Mouse (Mus musculus) lung, adult 2 months (tissue): ENCODE data around the gene Rnasel. TPM values are rescaled to one million over a fixed set of nuclear protein-coding genes. Genes with fewer than 3 reads are reported as not detected.
"Not testable (repeated sequence)": the region's sequence is repeated elsewhere in the genome, so short reads cannot be mapped to it uniquely, and the experiment has no call there.

Source experiments
- DNase-seq: peaks from one replicate; pipeline ENCODE4 v3.0.0; 2022
- H3K4me1 ChIP-seq: fragments of 200-500 bp; 2 replicates; pipeline ENCODE4 v1.6.1; 2011; ENCODE audit warnings: low read length; ENCODE audit not compliant: control insufficient read depth, insufficient read depth
- H3K4me3 ChIP-seq: fragments of 200-500 bp; replicated peaks from 2 replicates; pipeline ENCODE3; 2011; ENCODE audit warnings: low read depth, mild to moderate bottlenecking, control low read depth, low read length; ENCODE audit errors: extremely low read depth
- CTCF ChIP-seq: fragments of 200-500 bp; IDR thresholded peaks from 2 replicates; pipeline ENCODE4 v1.5.1; 2011; ENCODE audit warnings: mild to moderate bottlenecking, low read length, control low read depth; ENCODE audit not compliant: insufficient read depth
- POLR2A ChIP-seq: fragments of 200-500 bp; IDR thresholded peaks from 2 replicates; pipeline ENCODE4 v1.6.1; 2011; ENCODE audit warnings: low read depth, mild to moderate bottlenecking, control low read depth, low read length, borderline replicate concordance; ENCODE audit errors: extremely low read depth
- WGBS: fragments of 180-500 bp; shearing (Covaris S2); methylation state at CpG from one replicate; pipeline ENCODE4 v1.1.7; 2018; 5-methylcytosine and 5-hydroxymethylcytosine counted together
- polyA plus RNA-seq: library from polyadenylated mRNA; depleted of rRNA; stranded (reverse); fragments of >200 nt; gene quantifications from 2 replicates; pipeline ENCODE4 v1.2.3, GENCODE M21; 2012

Gene Rnasel
- polyA plus RNA-seq, 1 experiment = 10.1 TPM

GRCm38 (mm10) chr1:153764136-153764535 is 14.9 kb downstream of the Rnasel start:
- no peak for DNase-seq
- no peak overlapping the region for H3K4me3 ChIP-seq
- H3K4me1 ChIP-seq = no peaks in the 10 kb centered on the region
- WGBS = 86% methylated on average over 11 of the region's 11 CpGs
- TF ChIP-seq POLR2A = no peak
- TF ChIP-seq CTCF = no peak

DNA sequence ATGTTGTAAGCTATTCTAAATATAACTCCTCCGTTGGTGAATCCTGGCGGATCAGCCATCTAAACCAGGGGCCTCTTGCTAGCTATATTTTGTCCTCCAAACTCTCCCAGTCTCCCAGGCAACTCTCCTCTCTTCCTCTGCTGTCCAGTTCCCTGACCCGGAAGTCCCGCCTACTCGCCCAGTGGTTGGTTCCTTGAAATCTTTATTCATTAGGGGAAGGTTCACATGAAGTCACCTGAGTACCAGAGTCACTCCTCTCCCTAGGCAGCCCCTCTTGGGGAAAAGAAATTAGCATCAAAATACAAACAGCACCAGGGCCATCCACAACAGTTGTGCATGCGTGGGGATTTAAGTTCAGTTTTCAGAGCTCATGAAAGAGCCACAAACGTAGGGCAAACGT is 17.1 kb downstream of the Rnasel start:
- no peak for DNase-seq
- Histone ChIP-seq H3K4me3 (no peak overlapping the region), H3K4me1 (no peaks in the 10 kb centered on the region)
- no peak for TF ChIP-seq CTCF
- no peak for TF ChIP-seq POLR2A
- WGBS = 51% methylated on average over 8 of the region's 8 CpGs

- WGBS = 71% methylated on average over 1 of the region's 1 CpGs
- TF ChIP-seq CTCF (no peak), POLR2A (no peak)
- DNase-seq = no peak
These were observed 18.1 kb downstream of the Rnasel start for GRCm38 (mm10) chr1:153767281-153767680.

GRCm38 (mm10) chr1:153768465-153768864 is 19.2 kb downstream of the Rnasel start:
- Histone ChIP-seq H3K4me1 (no peaks in the 10 kb centered on the region), H3K4me3 (no peak overlapping the region)
- 50% methylated on average over 5 of the region's 5 CpGs for WGBS
- DNase-seq = no peak
- TF ChIP-seq CTCF = no peak
- TF ChIP-seq POLR2A = no peak

More at GRCm38 (mm10) chr1:153767281-153767680, 18.1 kb downstream of the Rnasel start:
- no peaks in the 10 kb centered on the region for H3K4me1 ChIP-seq
- H3K4me3 ChIP-seq = no peak overlapping the region

DNA sequence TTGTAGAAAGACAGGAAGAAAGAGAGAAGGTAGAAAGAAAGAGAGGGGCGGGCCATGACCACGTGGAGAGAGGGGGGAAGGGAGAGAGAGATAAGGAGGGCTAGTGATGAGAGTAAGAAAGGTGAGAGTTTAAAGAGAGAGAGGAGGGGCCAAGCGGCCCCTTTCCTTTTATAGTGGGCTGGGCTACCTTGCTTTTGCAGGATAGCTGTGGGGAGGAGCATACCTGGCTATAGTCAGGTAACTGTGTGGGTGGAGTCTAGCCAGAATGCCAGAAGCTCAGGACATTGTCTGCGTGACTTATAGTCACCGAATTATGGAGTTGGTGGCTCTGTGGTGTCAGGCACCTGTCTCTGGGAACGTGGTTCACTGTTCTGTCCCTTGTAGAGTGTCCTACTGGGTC is 20.3 kb downstream of the Rnasel start:
- not testable (repeated sequence) for H3K4me1 ChIP-seq, H3K4me3 ChIP-seq, DNase-seq
- 54% methylated on average over 6 of the region's 6 CpGs for WGBS

DNA sequence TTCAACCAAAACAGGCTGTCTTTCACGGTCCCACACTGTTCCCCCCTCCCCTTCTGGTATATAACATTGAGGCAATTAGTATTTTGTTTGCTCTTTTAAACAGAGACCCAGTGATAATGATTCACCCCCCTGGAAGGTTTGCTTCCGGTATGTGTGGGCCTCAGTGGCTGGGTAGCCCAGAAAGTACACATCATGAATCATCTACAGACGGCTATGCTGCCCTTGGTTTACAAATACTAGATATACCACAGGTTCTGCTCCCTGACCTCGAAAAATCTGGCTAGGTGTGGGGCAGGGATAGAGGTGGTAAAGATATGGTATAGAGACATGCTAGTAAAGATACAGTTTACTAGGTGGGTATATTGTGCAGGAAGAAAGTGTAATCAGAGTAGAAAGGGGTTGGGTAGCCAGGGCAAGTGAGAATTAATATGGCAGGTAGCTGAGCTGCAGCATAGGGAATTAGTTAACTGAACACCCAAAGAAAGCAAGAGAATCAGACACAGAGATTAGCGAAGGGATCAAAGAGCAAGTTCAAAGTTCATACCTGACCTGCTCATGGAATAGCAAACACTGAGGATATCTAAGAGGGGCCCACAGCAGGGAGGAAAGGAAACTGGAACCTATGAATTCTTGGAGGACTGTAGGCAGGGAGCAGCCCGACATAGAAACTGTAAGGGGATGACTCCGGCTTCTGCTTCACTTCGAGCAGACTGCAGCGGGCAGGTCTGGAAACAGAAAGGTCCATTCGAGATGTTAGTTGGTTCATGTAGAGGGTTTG is 21.0 kb downstream of the Rnasel start:
- H3K4me1 ChIP-seq = no peaks in the 10 kb centered on the region
- TF ChIP-seq CTCF = no peak
- TF ChIP-seq POLR2A = no peak
- no peak overlapping the region for H3K4me3 ChIP-seq
- no peak for DNase-seq
- WGBS = 67% methylated on average over 10 of the region's 10 CpGs

DNA sequence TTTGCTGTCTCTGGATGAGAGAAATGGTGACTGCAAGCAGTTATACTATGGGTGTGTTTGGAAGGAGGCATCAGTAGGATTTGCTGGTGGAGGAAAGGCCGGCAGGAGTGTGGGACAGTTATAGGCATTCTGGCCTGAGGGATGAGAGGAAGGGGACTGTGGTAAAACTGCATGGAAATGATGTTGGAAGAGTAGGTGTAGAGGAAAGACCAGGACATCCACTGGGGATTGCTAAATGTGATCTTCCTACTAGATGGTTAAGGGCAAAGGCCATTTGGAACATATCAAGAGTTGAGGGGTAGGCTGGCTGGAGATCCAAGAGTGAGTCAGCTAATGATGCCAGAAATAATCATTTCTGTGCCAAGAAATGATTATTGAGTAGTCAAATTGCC is 21.5 kb downstream of the Rnasel start:
- Histone ChIP-seq H3K4me3 (no peak overlapping the region), H3K4me1 (no peaks in the 10 kb centered on the region)
- 94% methylated on average over 1 of the region's 1 CpGs for WGBS
- TF ChIP-seq POLR2A (no peak), CTCF (no peak)
- DNase-seq = no peak

DNA sequence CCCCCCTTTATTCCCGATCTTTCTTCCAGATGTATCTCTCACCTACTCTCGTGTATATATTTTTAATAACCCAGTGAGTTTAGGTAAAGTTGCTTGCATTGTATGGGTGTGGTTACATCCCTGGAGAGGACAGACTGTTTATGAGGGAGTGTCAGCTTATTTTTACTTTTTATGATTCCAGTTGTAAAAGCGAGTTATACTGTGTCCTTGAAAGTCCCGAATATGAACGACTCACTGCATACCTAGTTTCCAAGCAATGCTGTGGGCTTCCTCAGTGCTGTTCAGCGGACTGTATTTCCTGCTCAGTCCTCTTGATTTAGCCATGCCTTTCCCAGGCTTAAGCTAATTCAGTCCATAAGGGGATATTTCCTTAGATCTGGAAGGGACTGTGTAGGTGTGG is 25.9 kb downstream of the Rnasel start:
- Histone ChIP-seq H3K4me1 (no peaks in the 10 kb centered on the region), H3K4me3 (no peak overlapping the region)
- no peak for DNase-seq
- TF ChIP-seq POLR2A = no peak
- no peak for TF ChIP-seq CTCF
- WGBS = 68% methylated on average over 6 of the region's 6 CpGs

DNA sequence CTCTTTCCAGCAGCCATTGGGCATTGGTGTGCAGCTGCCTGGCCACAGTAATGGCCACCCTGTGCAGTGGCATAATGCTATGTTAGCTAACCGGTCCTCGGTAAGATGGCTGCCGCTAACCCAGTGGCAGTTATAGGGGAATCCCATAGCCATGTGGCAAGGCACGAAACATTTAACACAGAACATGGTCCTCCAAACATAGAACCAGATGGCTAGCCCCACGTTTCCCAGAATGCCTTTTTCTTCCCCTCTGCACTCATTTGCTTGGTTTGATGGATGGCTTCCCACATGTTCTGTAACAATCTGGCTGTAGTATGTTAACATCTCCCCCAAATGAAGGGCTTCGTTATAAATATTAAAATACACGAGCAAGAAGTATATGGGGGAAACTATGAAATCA is 27.0 kb downstream of the Rnasel start:
- TF ChIP-seq CTCF (no peak), POLR2A (no peak)
- H3K4me3 ChIP-seq = no peak overlapping the region
- 88% methylated on average over 7 of the region's 7 CpGs for WGBS
- DNase-seq = no peak
- no peaks in the 10 kb centered on the region for H3K4me1 ChIP-seq

DNA sequence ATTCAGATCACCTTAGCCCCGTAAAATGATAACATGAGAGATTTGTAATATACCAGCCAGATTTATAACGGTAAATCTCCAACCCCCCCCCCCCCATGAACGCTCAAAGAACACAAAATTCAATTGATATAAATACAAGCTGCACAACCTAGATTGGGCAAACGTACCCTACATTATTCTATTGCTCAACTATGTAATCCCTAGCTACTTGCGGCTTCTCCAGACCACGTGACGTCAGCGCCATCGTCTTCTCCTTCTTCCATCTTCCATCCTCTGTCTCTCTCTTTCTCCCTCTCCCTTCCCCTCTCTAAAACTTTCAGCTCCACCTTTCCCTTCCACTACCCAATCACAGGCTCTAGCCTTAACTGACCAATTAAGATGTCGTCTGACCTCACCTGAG is 29.0 kb downstream of the Rnasel start:
- TF ChIP-seq CTCF (no peak), POLR2A (no peak)
- H3K4me3 ChIP-seq = no peak overlapping the region
- WGBS = 80% methylated on average over 10 of the region's 10 CpGs
- no peak for DNase-seq
- H3K4me1 ChIP-seq = no peaks in the 10 kb centered on the region

DNA sequence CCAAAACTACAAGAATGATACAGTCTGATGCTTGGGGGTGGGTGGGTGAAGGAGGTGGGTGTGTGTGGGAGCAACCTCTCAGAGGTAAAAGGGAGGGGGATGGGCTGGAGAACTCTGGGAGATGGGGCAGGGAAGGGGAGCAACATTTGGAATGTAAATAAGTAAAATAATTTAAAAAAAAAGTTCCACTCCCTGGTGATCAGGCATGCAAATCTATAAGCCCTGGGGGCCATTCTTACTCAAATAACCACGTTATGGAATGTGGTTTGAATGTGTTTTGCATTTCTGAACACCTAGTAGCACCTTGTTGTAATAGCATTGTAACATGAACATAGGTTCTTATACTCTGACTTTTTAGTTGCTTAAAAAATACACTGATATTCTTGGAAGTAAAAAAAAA is 34.1 kb downstream of the Rnasel start:
- WGBS = 45% methylated on average over 1 of the region's 1 CpGs
- no peak overlapping the region for H3K4me3 ChIP-seq
- no peaks in the 10 kb centered on the region for H3K4me1 ChIP-seq
- no peak for TF ChIP-seq POLR2A
- no peak for TF ChIP-seq CTCF
- no peak for DNase-seq
